ENCODE assay signal across 34 mouse cellular contexts in genomic region chr16:91026290-91026689, GRCm38 (mm10).
"Had no signal": no experiment of that assay in that cellular context is flagged by ENCODE, and none has a peak within 500 bp of the region (broad histone marks: within the 10 kb centered on the region; RNA-seq: fewer than 3 reads in every experiment).

No protein-coding gene starts in this region.

- H3K27ac ChIP-seq: heart, embryonic 13.5 days; heart, embryonic 15.5 days; hindbrain, embryonic 10.5 days; hindbrain, embryonic 12.5 days; hindbrain, embryonic 13.5 days; hindbrain, embryonic 14.5 days; hindbrain, embryonic 15.5 days; hindbrain, postnatal 0 days; intestine, embryonic 15.5 days; kidney, embryonic 15.5 days; kidney, postnatal 0 days; layer of hippocampus, adult 2 months; left cerebral cortex, adult 2 months had no signal

- H3K27me3 ChIP-seq: heart, embryonic 12.5 days; heart, embryonic 13.5 days; heart, embryonic 15.5 days; hindbrain, embryonic 12.5 days; hindbrain, embryonic 13.5 days; hindbrain, embryonic 15.5 days; intestine, embryonic 15.5 days; kidney, embryonic 15.5 days had no signal

- H3K4me3 ChIP-seq: heart, embryonic 12.5 days; heart, embryonic 13.5 days; heart, embryonic 15.5 days; hindbrain, embryonic 10.5 days; hindbrain, embryonic 12.5 days; hindbrain, embryonic 13.5 days; hindbrain, embryonic 15.5 days; intestine, embryonic 15.5 days; kidney, embryonic 15.5 days; layer of hippocampus, adult 2 months; left cerebral cortex, adult 2 months had no signal

- DNase-seq: heart, postnatal 10 days; heart, postnatal 14 days; heart, postnatal 36 days; heart, postnatal 4 days; kidney, adult 11 months; kidney, adult 18-20 months; kidney, adult 2 months; kidney, adult 8-10 months; kidney, adult 9 months; kidney, postnatal 10 days; kidney, postnatal 14 days; kidney, postnatal 25 days; kidney, postnatal 36 days; kidney, postnatal 4 days; layer of hippocampus, adult 9-11 months; layer of hippocampus, postnatal 36 days had no signal

- H3K4me1 ChIP-seq: heart, embryonic 12.5 days; heart, embryonic 13.5 days; heart, embryonic 15.5 days; hindbrain, embryonic 10.5 days; hindbrain, embryonic 12.5 days; hindbrain, embryonic 13.5 days; hindbrain, embryonic 15.5 days; intestine, embryonic 15.5 days; kidney, embryonic 15.5 days had no signal

- ATAC-seq: hindbrain, embryonic 16.5 days; hindbrain, postnatal 0 days; inflammation-experienced regulatory T-cells, adult 6 months; intestine, embryonic 15.5 days; intestine, embryonic 16.5 days; intestine, postnatal 0 days had no signal

- H3K9ac ChIP-seq: heart, embryonic 12.5 days; heart, embryonic 13.5 days; heart, embryonic 15.5 days; hindbrain, embryonic 12.5 days; hindbrain, embryonic 13.5 days; hindbrain, embryonic 14.5 days; hindbrain, embryonic 15.5 days; intestine, embryonic 15.5 days; kidney, embryonic 15.5 days had no signal
